Mouse (Mus musculus) liver, postnatal 0 days (tissue): ENCODE measurements around the gene Rlf. TPM values are rescaled to one million over a fixed set of nuclear protein-coding genes. Genes with fewer than 3 reads are reported as not detected.
A peak's percentile ranks its signal among the peaks of the same experiment; 100 is the strongest.

Experiments
- ATAC-seq: fragments of 200-750 bp; cut with Nextera tagmentation; 2 replicates; pipeline ENCODE4 v1.8.0; 2017; ENCODE audit warnings: mild to moderate bottlenecking, moderate library complexity
- DNase-seq: peaks from one replicate; pipeline ENCODE4 v3.0.0-alpha.2; 2016
- H3K27ac ChIP-seq: fragments of 300-500 bp; sonication (generic); 2 replicates; pipeline ENCODE4 v1.5.1; 2014; ENCODE audit warnings: antibody characterized with exemption, moderate library complexity, mild to moderate bottlenecking, low read depth
- H3K27me3 ChIP-seq: fragments of 300-500 bp; sonication (generic); 2 replicates; pipeline ENCODE4 v1.6.1; 2014; ENCODE audit warnings: low read length, control low read depth, mixed read lengths; ENCODE audit not compliant: insufficient read depth
- H3K36me3 ChIP-seq: fragments of 300-500 bp; sonication (generic); replicated peaks from 2 replicates; pipeline ENCODE4 v1.6.1; 2014; ENCODE audit warnings: mild to moderate bottlenecking, control low read depth, low read length, moderate library complexity, mixed read lengths; ENCODE audit not compliant: insufficient read depth
- H3K4me1 ChIP-seq: fragments of 300-500 bp; sonication (generic); 2 replicates; pipeline ENCODE4 v1.6.1; 2014; ENCODE audit warnings: antibody characterized with exemption, mild to moderate bottlenecking, control low read depth; ENCODE audit not compliant: insufficient read depth
- H3K4me2 ChIP-seq: fragments of 300-500 bp; sonication (generic); 2 replicates; pipeline ENCODE4 v1.6.1; 2014; ENCODE audit warnings: low read depth, mild to moderate bottlenecking, low read length, moderate library complexity, mixed read lengths
- H3K4me3 ChIP-seq: fragments of 300-500 bp; sonication (generic); 2 replicates; pipeline ENCODE4 v1.5.1; 2014; ENCODE audit warnings: low read depth, low read length
- H3K9ac ChIP-seq: fragments of 300-500 bp; sonication (generic); replicated peaks from 2 replicates; pipeline ENCODE4 v1.6.1; 2014; ENCODE audit warnings: mild to moderate bottlenecking, moderate library complexity
- H3K9me3 ChIP-seq: fragments of 300-500 bp; sonication (generic); 2 replicates; pipeline ENCODE4 v1.6.1; 2016; ENCODE audit warnings: mild to moderate bottlenecking, control low read depth, low read length, mixed read lengths
- CTCF ChIP-seq: sonication (generic); IDR thresholded peaks from 2 replicates; pipeline ENCODE4 v1.5.1; 2016; ENCODE audit warnings: antibody characterized with exemption, low read depth
- EP300 ChIP-seq: IDR thresholded peaks from 2 replicates; pipeline ENCODE4 v1.6.1; 2016; ENCODE audit warnings: antibody characterized with exemption, low read depth, mild to moderate bottlenecking
- WGBS: fragments of 180-500 bp; shearing (Covaris S2); extraction: QIAGEN DNeasy Blood & Tissue Kit; methylation state at CpG from one replicate; pipeline ENCODE4 v1.1.7; 2014; ENCODE audit not compliant: insufficient replicate concordance; 5-methylcytosine and 5-hydroxymethylcytosine counted together
- polyA plus RNA-seq: library from polyadenylated mRNA; unstranded; fragments of >200 nt; fragmentation: Nextera tagmentation; extraction: Ambion mirVana; gene quantifications from 2 replicates; pipeline ENCODE4 v1.2.1, GENCODE M21; 2015

Rlf gene
- polyA plus RNA-seq, 1 experiment from 2014 or later, result 5.1 TPM

DNA sequence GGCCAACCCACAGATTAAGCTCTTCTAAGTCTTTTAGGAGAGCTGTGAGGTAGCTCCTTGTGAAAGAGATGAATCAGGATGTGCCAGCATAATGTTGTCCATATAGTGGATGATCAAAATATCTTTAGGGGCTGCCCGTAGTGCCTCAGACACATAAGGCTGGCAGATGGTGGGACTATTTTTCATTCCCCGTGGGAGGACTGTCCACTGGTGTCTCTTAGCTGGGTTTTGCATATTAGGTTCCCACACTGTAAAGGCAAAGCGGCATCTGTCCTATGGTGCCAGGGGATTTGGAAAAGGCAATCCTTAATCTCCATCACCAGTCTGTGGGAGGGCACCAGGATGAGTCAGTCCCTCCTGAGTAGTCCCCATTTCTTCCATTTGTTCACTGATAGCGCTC is 111.6 kb downstream of the Rlf start:
- H3K27me3 ChIP-seq, result no peaks in the 10 kb centered on the region
- DNase-seq (no peak), ATAC-seq (no peak)
- H3K4me2 ChIP-seq, result no peak overlapping the region
- H3K9me3 ChIP-seq, result no peaks in the 10 kb centered on the region
- no peak overlapping the region for H3K9ac ChIP-seq
- no peaks in the 10 kb centered on the region for H3K36me3 ChIP-seq
- no peak overlapping the region for H3K4me3 ChIP-seq
- no peak overlapping the region for H3K27ac ChIP-seq
- 71% methylated on average over 4 of the region's 4 CpGs for WGBS
- TF ChIP-seq CTCF (no peak), EP300 (no peak)
- no peaks in the 10 kb centered on the region for H3K4me1 ChIP-seq

DNA sequence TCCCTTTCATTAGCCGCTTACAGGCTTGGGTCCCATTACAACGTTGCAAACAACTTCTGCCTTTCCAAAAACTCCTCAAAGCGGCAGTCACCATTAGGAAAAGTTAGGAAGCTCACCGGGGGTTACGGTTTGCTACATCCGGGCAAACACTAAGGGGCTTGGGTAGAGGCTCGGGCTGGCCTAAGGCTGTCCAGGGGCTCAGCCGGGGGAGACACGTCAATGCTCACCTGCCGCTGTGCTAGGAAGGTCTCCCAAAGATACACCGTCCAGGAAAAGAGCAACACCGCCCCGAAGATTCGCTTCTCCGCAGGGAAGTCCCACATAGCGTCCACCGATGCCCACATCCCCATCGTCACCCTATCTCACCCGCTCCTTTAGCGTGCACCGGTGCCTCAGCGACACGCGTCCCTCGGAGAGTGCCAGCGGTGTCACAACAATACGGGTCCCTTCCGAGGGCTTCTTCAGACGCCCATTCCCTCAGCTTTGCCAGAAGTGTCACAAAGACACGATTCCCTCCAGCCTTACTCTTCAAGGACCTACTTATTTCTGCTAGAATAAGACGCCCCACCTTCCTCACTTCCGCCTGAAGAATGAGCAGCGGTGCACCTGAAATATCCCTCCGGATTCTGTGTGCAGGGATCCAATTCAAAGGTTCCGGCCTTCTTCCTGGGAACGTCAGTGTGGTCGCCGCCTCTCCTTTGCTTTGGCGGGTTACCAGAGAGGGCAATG is 117.1 kb downstream of the Rlf start, which contains the start of gene Zmpste24:
TSS of gene Zmpste24 (minus strand) at position 592 of the 729 bp plus-strand sequence.
- Histone ChIP-seq H3K36me3 (peaks cover 15% of the 10 kb centered on the region), H3K4me2 (peak within 1 kb of the TSS; percentile 89), H3K9ac (peak within 1 kb of the TSS; percentile 74), H3K27ac (peak within 1 kb of the TSS; percentile 68), H3K9me3 (no peaks in the 10 kb centered on the region), H3K27me3 (no peaks in the 10 kb centered on the region), H3K4me1 (peaks cover 8% of the 10 kb centered on the region; the same call in 1 of the 2 replicates), H3K4me3 (peak within 1 kb of the TSS; percentile 76)
- TF ChIP-seq EP300, result peak; percentile 42; the same call in 1 of the 2 replicates
- no peak for TF ChIP-seq CTCF
- ATAC-seq (peak; percentile 92), DNase-seq (peak; percentile 88)
- under 1% methylated on average over 39 of the region's 39 CpGs for WGBS

Other genes with a start within 250 kb of the Rlf start
- 14.9 and 17.1 TPM in 2 replicates for gene Smap2, start 197.8 kb downstream of the Rlf start, polyA plus RNA-seq
- 0.34 and 0.44 TPM in 2 replicates for gene Col9a2, start 175.7 kb downstream of the Rlf start, polyA plus RNA-seq
- gene Zmpste24, start 116.8 kb downstream of the Rlf start, polyA plus RNA-seq, result 15.5 and 16.5 TPM in 2 replicates
- gene Tmco2, start 105.9 kb downstream of the Rlf start, polyA plus RNA-seq, result not detected in 2 replicates
- not detected in 2 replicates for gene Gm12888, start 109.8 kb upstream of the Rlf start, polyA plus RNA-seq
- not detected in 2 replicates for gene Gm12886, start 208.0 kb upstream of the Rlf start, polyA plus RNA-seq